ENCODE assay signal across 11 mouse cellular contexts in the genomic region with DNA sequence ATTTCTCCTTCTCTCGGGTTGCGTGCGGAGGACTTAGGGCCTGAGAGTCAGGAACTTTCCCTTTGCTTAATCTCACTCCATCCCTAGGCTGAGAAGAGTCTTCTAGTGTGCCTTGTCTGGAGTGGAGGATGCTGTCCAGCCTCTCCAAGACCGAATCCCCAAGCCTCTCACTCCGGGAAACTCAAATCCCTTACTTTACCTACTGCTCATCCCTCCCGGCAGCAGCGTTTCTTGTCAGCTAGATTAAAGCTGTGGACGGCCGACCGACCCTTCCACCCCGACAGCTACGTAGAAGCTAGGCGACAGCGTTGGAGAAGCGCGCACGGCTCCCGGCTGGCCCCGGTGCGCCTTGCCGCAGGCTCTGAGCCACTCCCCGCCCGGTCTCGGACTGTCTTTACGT. TPM values are rescaled to one million over a fixed set of nuclear protein-coding genes. Genes with fewer than 3 reads are reported as not detected.
DNase-seq lines count a peak whose midpoint lies in the region; ATAC-seq and TF ChIP-seq lines count a peak whose summit lies in the region.
"Had no signal": no experiment of that assay in that cellular context is flagged by ENCODE, and none has a peak within 500 bp of the region (broad histone marks: within the 10 kb centered on the region; RNA-seq: fewer than 3 reads in every experiment).

No protein-coding gene starts in this region.

- TF ChIP-seq EP300 in lung, postnatal 0 days (IDR thresholded peaks at IDR 0.05), result no peak

- H3K9me3 ChIP-seq in lung, postnatal 0 days (ENCODE audit: low read length), result no peaks in the 10 kb centered on the region
- H3K9me3 ChIP-seq in limb, embryonic 13.5 days, result no peaks in the 10 kb centered on the region
- H3K9me3 ChIP-seq in stomach, embryonic 15.5 days, result no peaks in the 10 kb centered on the region

- H3K4me3 ChIP-seq in lung, postnatal 0 days (ENCODE audit: low read depth, low read length), result peak overlapping the region; percentile 33
- peak overlapping the region; percentile 45 for H3K4me3 ChIP-seq in limb, embryonic 13.5 days
- H3K4me3 ChIP-seq in stomach, embryonic 15.5 days (replicated peaks), result peak overlapping the region; percentile 36

- ATAC-seq in lung, postnatal 0 days, result peak; percentile 42
- no peak for ATAC-seq in limb, embryonic 13.5 days (ENCODE audit: low FRiP score, low read depth)
- ATAC-seq in stomach, embryonic 15.5 days (ENCODE audit: insufficient read depth, low FRiP score, low read depth), result no peak

- TF ChIP-seq CTCF in lung, postnatal 0 days (IDR thresholded peaks at IDR 0.05), result no peak

- peak; percentile 60 for DNase-seq in embryo, embryonic 10 days (ENCODE audit: low spot score)
- no peak for DNase-seq in embryo, embryonic 11 days
- DNase-seq in lung, postnatal 0 days (ENCODE audit: low spot score), result no peak
- DNase-seq in lung, postnatal 10 days, result no peak
- no peak for DNase-seq in adrenal gland, adult (ENCODE audit: inconsistent age in 2 of 2, low spot score in 1 of 2)
- no peak for DNase-seq in adrenal gland, postnatal 36 days

- no peak overlapping the region for H3K9ac ChIP-seq in lung, postnatal 0 days (replicated peaks; ENCODE audit: low read depth)
- no peak overlapping the region for H3K9ac ChIP-seq in limb, embryonic 13.5 days
- H3K9ac ChIP-seq in stomach, embryonic 15.5 days, result no peak overlapping the region

- no peaks in the 10 kb centered on the region for H3K4me1 ChIP-seq in lung, postnatal 0 days (ENCODE audit: insufficient read depth, low read depth, low read length)
- H3K4me1 ChIP-seq in limb, embryonic 13.5 days, result peaks cover 19% of the 10 kb centered on the region
- H3K4me1 ChIP-seq in stomach, embryonic 15.5 days, result peaks cover 12% of the 10 kb centered on the region; the same call in 1 of the 2 replicates

- 1% methylated on average over 23 of the region's 25 CpGs for WGBS in lung, postnatal 0 days
- whole genome bisulfite sequencing in limb, embryonic 13.5 days, result under 1% methylated on average over 25 of the region's 25 CpGs
- WGBS in stomach, embryonic 15.5 days, result 1% methylated on average over 25 of the region's 25 CpGs

- H3K27me3 ChIP-seq in lung, postnatal 0 days (replicated peaks; ENCODE audit: insufficient read depth, low read length), result peaks cover 61% of the 10 kb centered on the region
- H3K27me3 ChIP-seq in limb, embryonic 13.5 days, result peaks cover 98% of the 10 kb centered on the region
- peaks cover 86% of the 10 kb centered on the region for H3K27me3 ChIP-seq in stomach, embryonic 15.5 days (replicated peaks)

- H3K4me2 ChIP-seq in lung, postnatal 0 days (replicated peaks; ENCODE audit: low read depth, low read length), result peak overlapping the region; percentile 58
- peak overlapping the region; percentile 69 for H3K4me2 ChIP-seq in limb, embryonic 13.5 days (replicated peaks)
- peak overlapping the region; percentile 41 for H3K4me2 ChIP-seq in stomach, embryonic 15.5 days

- H3K27ac ChIP-seq in lung, postnatal 0 days (ENCODE audit: low read length), result no peak overlapping the region; the same call in 1 of the 2 replicates
- H3K27ac ChIP-seq in limb, embryonic 13.5 days, result no peak overlapping the region
- no peak overlapping the region for H3K27ac ChIP-seq in stomach, embryonic 15.5 days
- H3K27ac ChIP-seq: layer of hippocampus, adult 2 months; macrophage had no signal

- no peaks in the 10 kb centered on the region for H3K36me3 ChIP-seq in lung, postnatal 0 days (ENCODE audit: insufficient read depth, low read length)
- no peaks in the 10 kb centered on the region for H3K36me3 ChIP-seq in limb, embryonic 13.5 days
- no peaks in the 10 kb centered on the region for H3K36me3 ChIP-seq in stomach, embryonic 15.5 days

RNA-seq across cellular contexts. Expression of gene Wnt3a, which starts 0.8 kb away (rescaled TPM):
- 12.6 and 18.9 TPM in 2 replicates for polyA plus RNA-seq in lung, postnatal 0 days (2015; fragmentation: Nextera tagmentation; extraction: Ambion mirVana)
- polyA plus RNA-seq in limb, embryonic 13.5 days (2015; fragmentation: Nextera tagmentation; extraction: Ambion mirVana), result 2.6 and 3.1 TPM in 2 replicates
- polyA plus RNA-seq in stomach, embryonic 15.5 days (2015; fragmentation: Nextera tagmentation; extraction: Ambion mirVana), result 0.15 and 0.23 TPM in 2 replicates
- total RNA-seq in adrenal gland, postnatal 36 days (2021), result not detected
- polyA plus RNA-seq: heart, postnatal 0 days; macrophage had no signal

RNA-seq across cellular contexts. Expression of gene Wnt9a, which starts 17.0 kb away (rescaled TPM):
- polyA plus RNA-seq in lung, postnatal 0 days (2015; fragmentation: Nextera tagmentation; extraction: Ambion mirVana), result 9.7 and 10.5 TPM in 2 replicates
- polyA plus RNA-seq in limb, embryonic 13.5 days (2015; fragmentation: Nextera tagmentation; extraction: Ambion mirVana), result 8.1 and 8.9 TPM in 2 replicates
- 4.9 and 5.3 TPM in 2 replicates for polyA plus RNA-seq in stomach, embryonic 15.5 days (2015; fragmentation: Nextera tagmentation; extraction: Ambion mirVana)
- 1 to 10 TPM; 1.3 to 1.5 TPM for total RNA-seq in adrenal gland, postnatal 36 days (2021)
